ENCODE assay signal across 17 mouse cellular contexts in genomic region chr3:31077068-31077703, GRCm38 (mm10). TPM values are rescaled to one million over a fixed set of nuclear protein-coding genes. Genes with fewer than 3 reads are reported as not detected.
DNase-seq lines count a peak whose midpoint lies in the region; ATAC-seq and TF ChIP-seq lines count a peak whose summit lies in the region.
"Had no signal": no experiment of that assay in that cellular context is flagged by ENCODE, and none has a peak within 500 bp of the region (broad histone marks: within the 10 kb centered on the region; RNA-seq: fewer than 3 reads in every experiment).

No protein-coding gene starts in this region.

- H3K9me3 ChIP-seq in liver, embryonic 15.5 days (replicated peaks), result no peaks in the 10 kb centered on the region
- H3K9me3 ChIP-seq in liver, embryonic 12.5 days (replicated peaks), result no peaks in the 10 kb centered on the region
- no peaks in the 10 kb centered on the region for H3K9me3 ChIP-seq in intestine, embryonic 16.5 days (ENCODE audit: control insufficient read depth, low read length)
- H3K9me3 ChIP-seq: embryonic facial prominence, embryonic 10.5 days; heart, embryonic 12.5 days; hindbrain, embryonic 10.5 days had no signal

- H3K9ac ChIP-seq in liver, embryonic 15.5 days, result no peak overlapping the region
- H3K9ac ChIP-seq in liver, embryonic 12.5 days, result no peak overlapping the region
- peak overlapping the region; percentile 21; the same call in 1 of the 2 replicates for H3K9ac ChIP-seq in intestine, embryonic 16.5 days (ENCODE audit: low read depth, low read length)
- H3K9ac ChIP-seq: heart, embryonic 12.5 days had no signal

- no peak for TF ChIP-seq POLR2A in small intestine, adult 2 months (IDR thresholded peaks at IDR 0.05; ENCODE audit: low read depth, low read length)

- no peak for ATAC-seq in liver, embryonic 15.5 days (ENCODE audit: insufficient read depth)
- ATAC-seq in liver, embryonic 12.5 days, result no peak
- ATAC-seq in intestine, embryonic 16.5 days, result peak; percentile 65
- ATAC-seq: forebrain, embryonic 14.5 days; Patski had no signal

- WGBS in liver, embryonic 15.5 days (ENCODE audit: insufficient replicate concordance), result 59% methylated on average over 6 of the region's 6 CpGs
- 60% methylated on average over 6 of the region's 6 CpGs for WGBS in liver, embryonic 12.5 days (ENCODE audit: insufficient replicate concordance)
- 69% methylated on average over 6 of the region's 6 CpGs for WGBS in intestine, embryonic 16.5 days
- WGBS in small intestine, adult 2 months, result 35% methylated on average over 6 of the region's 6 CpGs

- peaks cover 14% of the 10 kb centered on the region; the same call in 1 of the 2 replicates for H3K4me1 ChIP-seq in liver, embryonic 15.5 days (replicated peaks)
- no peaks in the 10 kb centered on the region for H3K4me1 ChIP-seq in liver, embryonic 12.5 days
- H3K4me1 ChIP-seq in intestine, embryonic 16.5 days (ENCODE audit: control insufficient read depth, insufficient read depth, low read length), result peaks cover 17% of the 10 kb centered on the region; the same call in 1 of the 2 replicates
- peaks cover 28% of the 10 kb centered on the region; the same call in 1 of the 2 replicates for H3K4me1 ChIP-seq in small intestine, adult 2 months (ENCODE audit: control insufficient read depth, insufficient read depth, insufficient read length, low read length)
- H3K4me1 ChIP-seq: heart, embryonic 12.5 days; hindbrain, embryonic 10.5 days had no signal

- H3K4me3 ChIP-seq in liver, embryonic 15.5 days (replicated peaks), result no peak overlapping the region
- no peak overlapping the region for H3K4me3 ChIP-seq in liver, embryonic 12.5 days
- H3K4me3 ChIP-seq in intestine, embryonic 16.5 days (ENCODE audit: low read length), result no peak overlapping the region
- no peak overlapping the region for H3K4me3 ChIP-seq in small intestine, adult 2 months (ENCODE audit: low read depth, low read length)
- H3K4me3 ChIP-seq: embryonic facial prominence, embryonic 10.5 days; gastrocnemius, adult 2 months; heart, embryonic 12.5 days; hindbrain, embryonic 10.5 days had no signal

- TF ChIP-seq CTCF in small intestine, adult 2 months (IDR thresholded peaks at IDR 0.05; ENCODE audit: extremely low read depth, insufficient read length, insufficient replicate concordance, low read depth, low read length), result no peak

- H3K4me2 ChIP-seq in liver, embryonic 15.5 days, result 0 out of 2 replicates have a peak overlapping the region, but pooled peaks have one; percentile 2
- H3K4me2 ChIP-seq in liver, embryonic 12.5 days, result no peak overlapping the region
- H3K4me2 ChIP-seq in intestine, embryonic 16.5 days (ENCODE audit: low read depth, low read length), result peak overlapping the region; percentile 9; the same call in 1 of the 2 replicates
- H3K4me2 ChIP-seq: heart, embryonic 12.5 days had no signal

- peak; percentile 67 for DNase-seq in kidney, adult 9 months
- no peak for DNase-seq in kidney, postnatal 25 days
- no peak for DNase-seq in urinary bladder, postnatal 14 days (ENCODE audit: low spot score)
- DNase-seq: adrenal gland, postnatal 25 days; cerebellum, adult 2 months; cerebellum, postnatal 10 days; gastrocnemius, adult 2 months; gastrocnemius, postnatal 25 days had no signal

- H3K27me3 ChIP-seq in liver, embryonic 15.5 days, result no peaks in the 10 kb centered on the region
- 0 out of 2 replicates have a peak, but pooled peaks cover 3% of the 10 kb centered on the region for H3K27me3 ChIP-seq in liver, embryonic 12.5 days (replicated peaks)
- no peaks in the 10 kb centered on the region for H3K27me3 ChIP-seq in intestine, embryonic 16.5 days (replicated peaks; ENCODE audit: control insufficient read depth, insufficient read depth, low read length)
- no peaks in the 10 kb centered on the region for H3K27me3 ChIP-seq in small intestine, adult 2 months (ENCODE audit: control insufficient read depth, insufficient read depth, low read length)
- H3K27me3 ChIP-seq: heart, embryonic 12.5 days; Patski had no signal

- H3K36me3 ChIP-seq in liver, embryonic 15.5 days (replicated peaks), result no peaks in the 10 kb centered on the region
- H3K36me3 ChIP-seq in liver, embryonic 12.5 days, result no peaks in the 10 kb centered on the region
- H3K36me3 ChIP-seq in intestine, embryonic 16.5 days (ENCODE audit: control insufficient read depth, insufficient read depth, low read length), result no peaks in the 10 kb centered on the region
- no peaks in the 10 kb centered on the region for H3K36me3 ChIP-seq in small intestine, adult 2 months (ENCODE audit: control insufficient read depth, insufficient read depth, low read length)
- H3K36me3 ChIP-seq: embryonic facial prominence, embryonic 10.5 days; heart, embryonic 12.5 days; hindbrain, embryonic 10.5 days had no signal

- 0 out of 2 replicates have a peak overlapping the region, but pooled peaks have one; percentile 8 for H3K27ac ChIP-seq in liver, embryonic 15.5 days (replicated peaks)
- no peak overlapping the region for H3K27ac ChIP-seq in liver, embryonic 12.5 days
- peak overlapping the region; percentile 86 for H3K27ac ChIP-seq in intestine, embryonic 16.5 days (ENCODE audit: low read length)
- peak overlapping the region; percentile 92 for H3K27ac ChIP-seq in small intestine, adult 2 months (ENCODE audit: insufficient read depth, low read depth, low read length)
- H3K27ac ChIP-seq: embryonic facial prominence, embryonic 10.5 days; gastrocnemius, adult 2 months; hindbrain, embryonic 10.5 days had no signal

RNA-seq across cellular contexts. Expression of gene Skil, which starts 17.7 kb away (rescaled TPM):
- polyA plus RNA-seq in liver, embryonic 15.5 days (2015; fragmentation: Nextera tagmentation; extraction: Ambion mirVana), result 4.3 TPM in 2 replicates
- polyA plus RNA-seq in liver, embryonic 12.5 days (2016; fragmentation: Nextera tagmentation; extraction: Ambion mirVana), result 7.6 and 8.5 TPM in 2 replicates
- 14.2 and 15.9 TPM in 2 replicates for polyA plus RNA-seq in intestine, embryonic 16.5 days (2015; fragmentation: Nextera tagmentation; extraction: Ambion mirVana)
- polyA plus RNA-seq in small intestine, adult 2 months (2012; rRNA removed), result 3.4 and 8.5 TPM in 2 replicates
